Mouse (Mus musculus) liver, embryonic 14.5 days (tissue): ENCODE results near the gene Ighmbp2.

Experiments
- CTCF ChIP-seq: IDR thresholded peaks from 2 replicates; pipeline ENCODE4 v1.5.1; 2016; ENCODE audit warnings: antibody characterized with exemption, low read depth, control low read depth
- EP300 ChIP-seq: IDR thresholded peaks from 2 replicates; pipeline ENCODE4 v1.6.1; 2016; ENCODE audit warnings: antibody characterized with exemption, low read depth

GRCm38 (mm10) chr19:3295245-3295644 is 12.4 kb upstream of the Ighmbp2 start:
- TF ChIP-seq EP300, result no peak
- no peak for TF ChIP-seq CTCF
